In the genomic region with DNA sequence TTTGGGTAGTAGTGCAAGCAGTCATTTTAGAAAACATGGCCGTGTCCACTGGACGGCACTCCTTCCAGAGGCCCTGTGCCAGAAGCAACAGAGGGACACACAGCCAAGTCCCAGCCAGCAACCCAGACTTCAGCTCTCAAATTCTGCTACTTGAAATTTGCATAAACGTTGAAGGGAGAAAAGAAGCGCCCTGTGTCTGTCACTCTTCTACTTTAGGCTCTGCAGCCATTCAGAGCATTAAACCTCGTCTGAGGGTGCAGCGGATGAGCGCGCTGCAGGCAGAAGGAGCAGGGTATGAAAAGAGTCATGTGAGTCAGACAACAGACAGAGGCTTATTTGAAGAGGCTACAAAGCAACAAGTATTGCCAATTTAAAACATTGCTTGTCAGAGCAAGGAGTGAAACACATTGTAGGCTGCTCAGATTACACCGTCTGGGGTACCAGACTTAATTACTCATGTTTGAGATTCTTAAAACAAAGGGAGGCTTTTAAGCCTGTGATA, we compare ENCODE assay signal across 8 mouse cellular contexts. TPM values are rescaled to one million over a fixed set of nuclear protein-coding genes. Genes with fewer than 3 reads are reported as not detected.
DNase-seq lines count a peak whose midpoint lies in the region; ATAC-seq and TF ChIP-seq lines count a peak whose summit lies in the region.

No protein-coding gene starts in this region.

- CTCF ChIA-PET in Patski (lab: Charles Lee) = interaction anchor here (0.7 to 1.9 kb wide), 9 partner anchors 9 to 66 kb away, joined by 3 to 6 read pairs (median 3); no protein-coding TSS in a partner anchor

- no peaks in the 10 kb centered on the region for H3K36me3 ChIP-seq in forebrain, embryonic 14.5 days (ENCODE audit: control insufficient read depth, insufficient read depth, low read length)
- no peaks in the 10 kb centered on the region for H3K36me3 ChIP-seq in neural tube, embryonic 13.5 days

- no peak overlapping the region for H3K4me3 ChIP-seq in forebrain, embryonic 14.5 days (ENCODE audit: low read depth, low read length)
- H3K4me3 ChIP-seq in neural tube, embryonic 13.5 days = no peak overlapping the region

- peak; percentile 25 for DNase-seq in cerebellum, adult 9-11 months
- no peak for DNase-seq in cerebellum, adult 8-10 months
- DNase-seq in Patski (ENCODE audit: low read depth, low spot score) = peak; percentile 88
- peak; percentile 92 for DNase-seq in forebrain, embryonic 14.5 days (ENCODE audit: low spot score)
- peak; percentile 68 to 72 for DNase-seq in heart, postnatal 36 days
- peak; percentile 59 to 75 for DNase-seq in layer of hippocampus, postnatal 14 days (ENCODE audit: low spot score in 2 of 2)
- no peak for DNase-seq in urinary bladder, postnatal 10 days (ENCODE audit: low spot score)

- H3K9ac ChIP-seq in forebrain, embryonic 14.5 days (ENCODE audit: low read length) = peak overlapping the region; percentile 42; the same call in 1 of the 2 replicates
- no peak overlapping the region; the same call in none of the 2 replicates for H3K9ac ChIP-seq in neural tube, embryonic 13.5 days

- peak overlapping the region; percentile 33 for H3K4me2 ChIP-seq in forebrain, embryonic 14.5 days (ENCODE audit: low read length)
- H3K4me2 ChIP-seq in neural tube, embryonic 13.5 days = peak overlapping the region; percentile 30

- POLR2A ChIA-PET in Patski (lab: Charles Lee) = interaction anchor here (0.5 to 1.7 kb wide), 5 partner anchors 17 to 1438 kb away, joined by 3 to 6 read pairs (median 4); partner anchors contain the start of gene Notch2

- H3K4me1 ChIP-seq in forebrain, embryonic 14.5 days (ENCODE audit: control insufficient read depth, insufficient read depth, low read length) = peaks cover 40% of the 10 kb centered on the region
- peaks cover 76% of the 10 kb centered on the region for H3K4me1 ChIP-seq in neural tube, embryonic 13.5 days (replicated peaks)

- intact Hi-C loops in heart, postnatal 36 days (cut with DNase I) = no loop called here

- H3K9me3 ChIP-seq in forebrain, embryonic 14.5 days (replicated peaks; ENCODE audit: control insufficient read depth, low read length) = no peaks in the 10 kb centered on the region
- H3K9me3 ChIP-seq in neural tube, embryonic 13.5 days = no peaks in the 10 kb centered on the region

- no peak for TF ChIP-seq CTCF in Patski (IDR thresholded peaks at IDR 0.05)

- WGBS in forebrain, embryonic 14.5 days = 3% methylated on average over 9 of the region's 9 CpGs
- WGBS in neural tube, embryonic 13.5 days = 5% methylated on average over 9 of the region's 9 CpGs

- in situ Hi-C loops in Patski (cut with MboI; ENCODE audit: low pct_unique_long_range_greater_than_20kb) = loop anchor here (10.0 kb wide), 1 partner anchor 372 kb away; no protein-coding TSS in a partner anchor

- ATAC-seq in Patski = peak; percentile 84
- ATAC-seq in forebrain, embryonic 14.5 days = peak; percentile 88
- peak; percentile 83 for ATAC-seq in neural tube, embryonic 13.5 days (ENCODE audit: low read depth)

- H3K27ac ChIP-seq in forebrain, embryonic 14.5 days (ENCODE audit: low read depth, low read length) = peak overlapping the region; percentile 84
- H3K27ac ChIP-seq in neural tube, embryonic 13.5 days (replicated peaks) = peak overlapping the region; percentile 85

- no peaks in the 10 kb centered on the region for H3K27me3 ChIP-seq in Patski
- H3K27me3 ChIP-seq in forebrain, embryonic 14.5 days (replicated peaks; ENCODE audit: control insufficient read depth, insufficient read depth, low read length) = no peaks in the 10 kb centered on the region
- H3K27me3 ChIP-seq in neural tube, embryonic 13.5 days = no peaks in the 10 kb centered on the region

RNA-seq across cellular contexts. Expression of gene Notch2, which starts 29.7 kb away (rescaled TPM):
- polyA plus RNA-seq in Patski (2021) = 65.2 TPM
- 13.6 and 18.1 TPM in 2 replicates for polyA plus RNA-seq in forebrain, embryonic 14.5 days (2014; fragmentation: Nextera tagmentation; extraction: Ambion mirVana)
- 10 to 100 TPM; 16.7 to 17.8 TPM for total RNA-seq in heart, postnatal 36 days (2021)
- 10 to 100 TPM; 27.4 to 31.3 TPM for total RNA-seq in layer of hippocampus, postnatal 14 days (2021)
- polyA plus RNA-seq in neural tube, embryonic 13.5 days (2015; fragmentation: Nextera tagmentation; extraction: Ambion mirVana) = 11.2 and 14.1 TPM in 2 replicates

Comparison
In these comparisons a context has a peak if more than half of its experiments do, and no peak if none do; other contexts are left out.
1. DNase-seq: peak in cerebellum, adult 9-11 months (single experiment), Patski (single experiment), forebrain, embryonic 14.5 days (single experiment), heart, postnatal 36 days (2 of 2) and layer of hippocampus, postnatal 14 days (2 of 2); none in cerebellum, adult 8-10 months (single experiment) and urinary bladder, postnatal 10 days (single experiment).
2. Peak in every context shown above with its lines, with median percentiles within 50 percentile points of each other: ATAC-seq.